Mouse (Mus musculus) cerebellum, adult 11-12 months (tissue): ENCODE measurements around the gene Mrvi1.

ENCODE experiments used
- DNase-seq: peaks from one replicate; pipeline ENCODE4 v3.0.0; 2022

The Mrvi1 gene

GRCm38 (mm10) chr7:110982053-110982705, at the start of gene Mrvi1:
Gene Mrvi1, minus strand, starts transcription at chr7:110982461.
- no peak for DNase-seq

- no peak for DNase-seq
Measured at GRCm38 (mm10) chr7:111029046-111029553, 46.8 kb upstream of the Mrvi1 start.

- peak; percentile 93 for DNase-seq
Measured at GRCm38 (mm10) chr7:111028281-111029045, 46.2 kb upstream of the Mrvi1 start, which contains the start of gene Ctr9. Gene Ctr9, plus strand, starts transcription at chr7:111028951.

GRCm38 (mm10) chr7:111024912-111025311, 42.7 kb upstream of the Mrvi1 start:
- DNase-seq, result no peak

GRCm38 (mm10) chr7:111024068-111024594, 41.9 kb upstream of the Mrvi1 start:
- DNase-seq, result no peak

GRCm38 (mm10) chr7:111020814-111021213, 38.6 kb upstream of the Mrvi1 start:
- DNase-seq, result no peak

DNA sequence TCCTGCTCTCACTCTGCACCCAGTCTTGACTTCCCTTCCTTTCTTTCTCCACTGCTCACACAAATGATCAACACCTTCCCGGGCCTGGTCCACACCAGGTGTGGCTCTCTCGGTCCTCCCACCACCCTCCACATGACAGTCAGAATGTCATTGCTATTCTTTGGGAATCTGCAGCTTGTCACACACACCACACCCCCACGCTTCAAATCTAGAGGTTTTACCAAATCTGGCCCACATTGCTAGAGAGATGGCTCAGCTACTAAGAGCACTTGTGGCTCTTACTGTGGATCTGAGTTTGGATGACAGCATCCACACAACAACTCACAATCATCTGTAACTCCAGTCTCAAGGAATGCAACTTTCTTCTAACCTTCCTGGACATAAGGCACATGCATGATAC, 34.7 kb upstream of the Mrvi1 start:
- DNase-seq, result no peak

GRCm38 (mm10) chr7:111015731-111016130, 33.5 kb upstream of the Mrvi1 start:
- no peak for DNase-seq

DNA sequence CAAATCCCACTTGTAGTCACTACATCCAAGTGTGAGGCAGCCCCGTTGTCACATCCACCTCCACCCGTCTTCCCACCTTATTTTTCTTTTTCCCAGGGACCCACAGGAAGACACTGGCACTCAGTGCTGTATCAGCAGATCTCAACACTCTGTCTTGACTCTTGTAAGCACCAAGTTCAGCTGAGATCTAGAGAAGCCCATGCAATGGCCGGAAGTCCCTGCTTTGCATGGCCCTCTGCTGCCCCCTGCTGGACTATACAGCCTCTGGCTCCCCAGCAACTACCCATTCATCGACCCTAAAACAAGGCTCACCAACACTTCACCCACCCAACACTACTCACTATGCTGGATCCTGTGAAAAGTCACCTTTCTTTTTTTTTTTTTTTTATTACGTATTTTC, 32.6 kb upstream of the Mrvi1 start:
- DNase-seq, result peak; percentile 34

- DNase-seq, result no peak
Measured at GRCm38 (mm10) chr7:111014039-111014605, 31.9 kb upstream of the Mrvi1 start.

DNA sequence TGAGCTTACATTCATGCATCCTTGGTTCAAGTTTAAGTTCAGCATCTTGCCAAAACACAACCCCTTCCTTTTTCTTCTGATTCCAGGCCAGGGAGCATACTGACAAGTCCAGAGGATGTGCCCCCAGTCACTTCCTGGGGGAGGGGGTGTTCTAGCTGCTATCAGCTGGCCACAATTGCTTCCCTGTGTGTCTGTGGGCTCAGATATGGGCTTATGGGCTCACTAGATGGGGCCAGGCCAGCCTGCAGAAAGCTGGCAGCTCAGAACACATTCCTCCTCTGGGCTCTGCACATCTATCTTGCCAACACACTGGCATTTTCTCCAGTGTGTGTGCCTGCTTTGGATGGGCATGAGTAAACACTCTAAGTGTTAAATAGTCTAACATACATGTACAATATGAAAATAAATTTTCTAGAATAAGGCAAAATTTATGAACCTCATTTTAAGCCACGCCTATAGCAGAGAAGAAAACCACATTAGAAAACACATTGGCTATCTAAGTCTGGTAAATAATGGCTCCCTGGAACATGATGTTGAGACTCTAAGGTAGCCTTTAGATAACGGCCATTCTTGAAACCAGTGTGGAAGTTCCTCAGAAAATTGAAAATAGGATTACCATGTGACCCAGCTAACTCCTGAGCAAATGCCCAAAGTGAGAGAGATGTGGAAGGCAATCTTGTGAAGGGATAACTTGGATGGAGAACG, 22.0 kb upstream of the Mrvi1 start:
- DNase-seq, result no peak

DNA sequence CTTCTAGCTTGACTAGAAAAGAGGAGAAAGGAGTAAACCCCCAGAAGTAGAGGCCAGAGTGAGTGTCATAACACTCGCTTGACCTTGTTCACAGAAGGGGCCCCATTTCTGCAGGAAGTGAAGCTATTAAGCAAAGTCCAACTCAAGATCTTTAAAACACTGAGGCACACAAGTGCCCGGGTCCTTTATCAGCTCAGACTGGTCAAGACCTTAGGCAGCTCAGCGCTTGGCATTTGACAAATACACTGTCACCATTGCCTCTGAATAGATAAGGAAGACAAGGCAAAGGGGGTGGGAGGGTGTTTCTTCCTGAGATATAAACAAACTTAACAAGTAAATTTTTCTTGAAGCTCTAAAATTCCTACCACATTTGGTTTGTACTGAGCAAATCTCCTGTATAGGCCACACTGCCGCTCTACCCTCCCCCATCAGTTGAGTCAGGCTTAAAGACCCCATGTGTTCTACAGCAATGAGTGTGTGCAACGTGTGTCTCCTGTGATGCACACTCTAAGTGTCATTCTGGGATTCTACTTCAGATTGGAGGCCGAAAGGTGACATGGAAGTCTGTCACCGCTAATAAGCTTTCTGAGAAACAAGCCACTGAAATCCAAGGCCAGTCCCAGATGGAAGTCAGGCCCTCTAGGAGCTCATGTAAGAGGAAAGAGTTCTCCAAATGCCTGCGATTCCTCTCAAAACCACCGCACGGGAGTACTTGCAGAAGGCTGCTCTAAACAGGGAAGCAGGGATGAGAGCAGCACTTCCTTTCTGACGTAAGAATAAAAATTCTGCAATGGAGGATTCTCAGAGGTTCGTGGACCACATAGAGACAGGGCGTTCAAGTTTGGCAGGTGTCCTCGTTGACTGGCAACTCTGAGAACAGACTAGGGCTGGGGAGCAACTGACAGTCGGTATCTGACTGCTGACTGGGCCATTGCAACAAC, 16.9 kb upstream of the Mrvi1 start:
- no peak for DNase-seq

DNA sequence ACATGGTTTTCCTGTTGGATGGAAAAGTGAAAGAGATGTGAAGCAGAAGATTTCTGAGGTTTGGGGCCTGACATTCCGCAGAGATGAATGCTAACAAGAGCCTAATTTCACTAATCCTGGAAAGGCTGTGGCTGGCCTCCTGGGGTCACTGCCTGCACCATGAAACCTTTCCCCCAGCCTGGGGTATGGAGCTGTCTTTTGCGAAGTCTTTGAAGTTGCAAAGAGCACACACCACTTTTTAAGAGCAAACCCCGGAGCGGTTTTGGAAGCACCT, 8.9 kb upstream of the Mrvi1 start:
- no peak for DNase-seq

DNA sequence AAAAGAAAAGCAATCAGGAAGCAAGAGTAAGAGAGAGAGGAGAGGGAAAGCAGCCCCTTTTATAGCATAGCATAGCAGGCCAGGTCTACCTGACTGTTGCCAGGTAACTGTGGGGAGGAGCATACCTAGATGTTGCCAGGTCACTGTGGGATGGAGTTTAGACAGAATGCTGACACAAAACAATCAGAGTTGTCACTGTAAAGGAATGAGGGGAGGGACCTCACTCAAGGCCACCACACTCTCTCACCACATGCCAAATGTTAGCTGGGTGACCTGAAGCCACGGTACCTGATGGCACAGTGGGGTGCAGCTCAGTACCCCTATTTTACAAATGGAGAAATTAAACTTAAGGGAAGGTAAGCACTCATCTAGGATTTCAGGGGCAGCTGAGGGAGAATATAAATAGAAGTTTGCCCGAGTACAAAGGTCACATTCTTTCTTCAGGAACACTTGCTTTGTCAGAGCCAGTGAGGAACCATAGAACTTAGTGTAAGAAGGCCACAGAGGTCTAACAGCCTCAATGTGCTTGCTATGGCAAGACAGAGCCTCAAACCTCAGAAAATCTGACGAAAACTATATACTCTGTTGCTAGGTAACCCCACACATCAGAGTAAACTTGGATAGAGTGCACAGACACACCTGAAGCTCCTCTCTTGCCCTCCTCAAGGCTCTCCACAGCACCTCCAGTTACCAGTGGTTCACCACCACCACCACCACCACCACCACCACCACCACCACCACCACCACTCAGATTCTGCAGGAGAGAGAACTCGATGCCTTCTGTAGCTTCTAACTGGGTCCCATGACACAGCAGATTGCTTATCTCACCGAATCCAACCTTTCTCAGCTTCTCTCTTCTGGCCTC, 8.3 kb upstream of the Mrvi1 start:
- no peak for DNase-seq

- no peak for DNase-seq
Measured at GRCm38 (mm10) chr7:110989286-110989879, 7.1 kb upstream of the Mrvi1 start.

- DNase-seq, result no peak
Measured at GRCm38 (mm10) chr7:110988081-110988480, 5.8 kb upstream of the Mrvi1 start.

DNA sequence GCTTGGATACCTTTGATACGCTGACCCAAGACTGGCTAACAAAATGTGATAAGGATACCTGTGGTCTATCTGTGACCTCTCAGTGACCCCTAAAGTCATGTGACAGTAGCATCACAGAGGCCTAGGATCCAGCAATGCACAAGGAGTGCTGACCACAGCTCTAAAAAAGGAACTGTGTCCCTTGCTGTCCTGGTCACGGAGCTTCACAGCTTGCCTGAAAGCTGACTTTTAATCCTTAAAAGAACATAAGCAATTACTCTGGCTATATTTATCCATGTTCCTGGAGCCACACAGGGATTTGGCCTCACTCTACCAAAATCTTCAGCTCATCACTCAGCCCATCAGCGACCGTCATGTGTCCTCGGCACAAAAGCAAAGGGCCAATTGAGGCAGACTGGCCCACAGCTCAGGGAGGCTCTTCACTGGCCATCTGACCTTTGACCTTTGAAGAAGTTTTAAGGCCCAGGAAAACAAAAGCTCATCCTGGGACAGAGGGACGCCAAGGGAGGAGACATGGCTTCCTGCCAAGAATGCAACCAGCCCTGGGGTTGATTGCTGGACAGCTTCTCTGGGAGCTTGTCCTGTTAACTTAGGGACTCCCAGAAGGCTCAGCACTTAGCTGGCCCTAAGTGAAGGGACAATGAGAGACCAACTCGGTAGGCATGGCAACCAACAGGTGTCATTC, 3.5 kb upstream of the Mrvi1 start:
- no peak for DNase-seq

DNA sequence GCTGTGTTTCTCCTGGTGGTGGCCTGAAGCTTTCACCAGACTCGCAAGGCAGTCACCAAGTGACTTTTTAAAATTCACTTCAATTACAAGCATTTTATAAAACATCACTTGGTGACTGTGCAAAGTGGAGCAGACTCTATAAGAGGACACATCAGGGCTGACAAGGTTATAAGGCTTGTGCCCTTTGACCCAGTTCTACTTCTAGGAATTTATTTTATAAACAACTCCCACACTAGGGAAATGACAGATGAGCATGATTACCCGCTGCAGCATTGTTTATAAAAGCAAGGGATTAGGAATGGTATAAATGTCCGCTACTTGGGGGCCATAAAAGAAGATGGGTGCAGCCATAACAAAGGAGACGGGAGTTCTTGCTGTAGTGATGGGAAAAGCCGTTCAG, 1.4 kb upstream of the Mrvi1 start:
- DNase-seq, result no peak

DNA sequence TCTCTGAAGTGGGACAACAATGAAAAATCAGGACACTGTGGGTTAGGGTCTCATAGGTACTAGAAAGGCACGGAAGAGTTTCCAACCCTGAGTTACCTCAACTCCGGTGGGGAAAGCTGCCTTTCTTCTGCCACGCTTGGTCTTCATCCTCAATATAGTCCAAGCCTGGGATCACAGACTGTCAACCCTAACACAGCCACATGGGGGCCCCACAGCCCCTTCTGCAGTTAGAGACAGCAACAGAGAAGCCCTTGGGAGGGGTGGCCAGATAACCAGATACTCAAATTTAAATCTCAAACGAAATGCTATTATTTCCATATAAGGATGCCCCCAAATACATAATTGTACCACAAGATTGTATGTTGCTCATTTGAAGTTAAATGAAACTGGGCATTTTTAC, 503 bp upstream of the Mrvi1 start:
- no peak for DNase-seq

DNA sequence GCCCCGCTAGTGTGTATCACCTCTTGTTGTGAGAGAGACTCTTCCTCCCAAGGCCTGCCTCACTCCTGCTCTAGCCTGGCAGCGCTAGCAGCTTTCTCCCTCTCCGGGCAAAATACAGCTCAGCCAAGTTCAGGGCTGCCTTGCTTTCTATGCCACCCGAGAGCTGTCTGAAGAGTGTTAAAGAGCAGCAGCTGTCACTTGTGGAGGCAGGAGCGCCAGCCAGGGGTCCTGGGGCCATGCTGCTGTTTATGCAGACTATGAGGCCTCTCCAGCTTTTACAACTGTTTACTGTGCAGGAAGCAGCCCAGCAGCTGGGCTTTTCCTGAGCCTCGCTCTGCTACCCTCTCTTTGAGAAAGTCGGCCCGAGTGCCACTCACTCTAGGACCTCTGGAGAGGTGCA, 1.2 kb downstream of the Mrvi1 start:
- no peak for DNase-seq
